Mouse (Mus musculus) hindbrain, embryonic 12.5 days (tissue): ENCODE results near the gene Ppm1a. TPM values are rescaled to one million over a fixed set of nuclear protein-coding genes. Genes with fewer than 3 reads are reported as not detected.

Experiments used
- ATAC-seq: fragments of 200-750 bp; cut with Nextera tagmentation; 2 replicates; pipeline ENCODE4 v1.8.0; 2017; ENCODE audit warnings: moderate TSS enrichment; ENCODE audit not compliant: low FRiP score
- H3K27ac ChIP-seq: fragments of 300-500 bp; sonication (generic); 2 replicates; pipeline ENCODE4 v1.5.1; 2016; ENCODE audit warnings: mild to moderate bottlenecking
- H3K27me3 ChIP-seq: fragments of 300-500 bp; sonication (generic); 2 replicates; pipeline ENCODE4 v1.6.1; 2016; ENCODE audit warnings: mild to moderate bottlenecking
- H3K36me3 ChIP-seq: fragments of 300-500 bp; sonication (generic); 2 replicates; pipeline ENCODE4 v1.6.1; 2016; ENCODE audit warnings: mild to moderate bottlenecking
- H3K4me1 ChIP-seq: fragments of 300-500 bp; sonication (generic); 2 replicates; pipeline ENCODE4 v1.6.1; 2016
- H3K4me2 ChIP-seq: fragments of 300-500 bp; sonication (generic); replicated peaks from 2 replicates; pipeline ENCODE4 v1.6.1; 2016; ENCODE audit warnings: mild to moderate bottlenecking
- H3K4me3 ChIP-seq: fragments of 300-500 bp; sonication (generic); 2 replicates; pipeline ENCODE4 v1.5.1; 2016; ENCODE audit warnings: mild to moderate bottlenecking
- H3K9ac ChIP-seq: fragments of 300-500 bp; sonication (generic); 2 replicates; pipeline ENCODE4 v1.6.1; 2016; ENCODE audit warnings: mild to moderate bottlenecking, moderate library complexity
- H3K9me3 ChIP-seq: fragments of 300-500 bp; sonication (generic); replicated peaks from 2 replicates; pipeline ENCODE4 v1.6.1; 2016; ENCODE audit warnings: mild to moderate bottlenecking
- WGBS: fragments of 180-500 bp; shearing (Covaris S2); methylation state at CpG from one replicate; pipeline ENCODE4 v1.1.7; 2016; 5-methylcytosine and 5-hydroxymethylcytosine counted together
- polyA plus RNA-seq: library from polyadenylated mRNA; unstranded; fragments of >200 nt; fragmentation: Nextera tagmentation; extraction: Ambion mirVana; gene quantifications from 2 replicates; pipeline ENCODE4 v1.2.1, GENCODE M21; 2016

The Ppm1a gene
- polyA plus RNA-seq, 1 experiment from 2014 or later: 88.2 TPM

DNA sequence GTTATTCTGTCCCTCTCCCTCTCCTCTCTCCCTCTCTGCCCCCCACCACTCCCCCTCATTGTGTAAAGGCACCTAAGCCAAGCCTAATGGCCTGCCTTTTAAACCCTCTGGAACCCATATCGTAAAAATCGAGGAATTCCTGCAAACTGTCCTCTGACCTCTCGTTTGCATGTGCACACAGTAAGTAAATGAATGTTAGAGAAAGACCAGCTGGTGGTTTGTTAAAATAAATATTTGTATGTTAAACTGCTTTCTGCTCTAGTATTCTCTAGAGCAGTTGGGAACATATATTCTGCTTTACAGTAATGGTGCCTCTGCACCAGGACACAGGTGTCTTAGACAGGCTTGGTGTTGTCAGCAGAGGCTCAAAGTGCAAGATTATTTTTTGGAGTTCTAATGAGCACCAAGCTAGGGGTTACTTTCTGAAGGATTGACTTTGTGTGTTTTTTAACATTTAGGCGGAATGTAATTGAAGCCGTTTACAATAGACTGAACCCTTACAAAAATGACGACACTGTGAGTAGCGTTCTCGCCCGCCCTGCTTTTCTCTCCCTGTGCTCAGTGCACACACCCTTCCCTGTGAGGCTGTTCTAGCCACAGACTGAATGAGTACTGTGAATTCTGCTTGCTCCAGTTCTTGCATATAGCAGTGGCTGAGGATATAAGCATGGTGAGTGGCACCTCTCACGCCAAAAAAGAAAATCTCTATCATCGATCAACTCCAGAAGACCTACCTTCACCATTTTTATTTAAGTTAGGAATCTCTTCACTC is 35.3 kb downstream of the Ppm1a start:
- 93% methylated on average over 11 of the region's 11 CpGs for WGBS
- ATAC-seq: no peak
- H3K36me3 ChIP-seq: peaks cover 26% of the 10 kb centered on the region
- H3K27ac ChIP-seq: no peak overlapping the region
- no peak overlapping the region for H3K4me3 ChIP-seq
- no peaks in the 10 kb centered on the region for H3K27me3 ChIP-seq
- H3K9me3 ChIP-seq: no peaks in the 10 kb centered on the region
- H3K4me2 ChIP-seq: no peak overlapping the region
- no peaks in the 10 kb centered on the region for H3K4me1 ChIP-seq
- no peak overlapping the region for H3K9ac ChIP-seq

DNA sequence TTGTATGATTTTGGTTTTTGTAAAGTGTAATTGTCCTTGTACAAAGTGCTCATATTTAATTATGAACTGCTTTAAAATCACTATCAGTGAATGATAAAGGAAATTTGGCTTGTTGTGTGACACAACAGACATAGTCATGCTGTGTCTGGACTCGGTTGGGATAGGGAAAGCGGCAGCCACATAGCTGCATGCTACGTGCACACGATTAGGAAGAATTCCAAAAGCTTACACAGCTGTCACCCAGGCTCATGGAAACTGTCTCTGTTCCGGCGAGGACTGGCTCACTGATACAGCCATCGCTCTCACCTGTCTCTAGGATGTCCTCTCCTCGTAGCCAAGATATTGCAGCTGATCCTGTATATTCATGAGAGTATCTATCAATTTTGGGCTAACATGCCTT is 36.7 kb downstream of the Ppm1a start:
- Histone ChIP-seq H3K27me3 (no peaks in the 10 kb centered on the region), H3K4me2 (no peak overlapping the region), H3K9ac (no peak overlapping the region), H3K9me3 (no peaks in the 10 kb centered on the region), H3K36me3 (peaks cover 23% of the 10 kb centered on the region), H3K4me1 (no peaks in the 10 kb centered on the region), H3K4me3 (no peak overlapping the region), H3K27ac (no peak overlapping the region)
- WGBS: 94% methylated on average over 8 of the region's 8 CpGs
- ATAC-seq: no peak

DNA sequence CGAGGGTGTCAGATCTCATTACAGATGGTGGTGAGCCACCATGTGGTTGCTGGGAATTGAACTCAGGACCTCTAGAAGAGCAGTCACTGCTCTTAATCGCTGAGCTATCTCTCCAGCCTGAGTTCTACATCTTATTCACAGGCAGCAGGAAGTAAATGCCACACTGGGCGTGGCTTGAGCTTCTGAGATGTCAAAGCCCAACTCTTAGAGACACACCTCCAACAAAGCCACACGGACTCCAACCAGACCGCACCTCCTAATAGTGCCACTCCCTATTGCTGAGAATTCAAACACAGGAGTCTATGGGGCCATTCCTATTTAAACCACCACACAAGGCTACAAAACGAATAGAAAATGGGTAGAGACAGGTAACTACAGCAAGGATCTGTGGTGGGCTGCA is 52.5 kb downstream of the Ppm1a start:
- Histone ChIP-seq H3K4me3 (no peak overlapping the region), H3K4me2 (no peak overlapping the region), H3K27me3 (no peaks in the 10 kb centered on the region), H3K36me3 (no peaks in the 10 kb centered on the region), H3K9ac (no peak overlapping the region), H3K9me3 (no peaks in the 10 kb centered on the region), H3K27ac (no peak overlapping the region), H3K4me1 (0 out of 2 replicates have a peak, but pooled peaks cover 5% of the 10 kb centered on the region)
- ATAC-seq: no peak
- WGBS: 85% methylated on average over 6 of the region's 6 CpGs

DNA sequence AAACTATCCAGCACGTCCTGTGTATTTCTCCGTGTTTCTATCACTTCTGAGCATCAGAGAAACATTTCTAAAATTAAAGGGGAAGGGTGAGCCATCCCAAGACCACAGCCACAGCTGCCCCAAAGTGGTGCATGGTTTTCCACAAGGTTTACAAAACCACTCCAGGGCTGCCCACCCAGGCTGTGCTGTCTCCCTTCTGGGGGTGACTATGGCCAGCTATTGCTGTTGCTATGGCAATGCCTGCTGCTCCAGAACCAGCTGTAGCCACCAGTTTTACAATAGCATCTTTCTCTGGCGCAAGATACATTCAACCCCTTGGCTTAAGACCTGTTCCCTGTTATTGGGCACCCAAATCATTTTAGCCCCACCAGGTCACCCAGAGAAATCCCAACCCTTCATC is 54.3 kb downstream of the Ppm1a start:
- H3K9ac ChIP-seq: no peak overlapping the region
- 0 out of 2 replicates have a peak, but pooled peaks cover 5% of the 10 kb centered on the region for H3K4me1 ChIP-seq
- ATAC-seq: no peak
- H3K4me2 ChIP-seq: no peak overlapping the region
- no peaks in the 10 kb centered on the region for H3K9me3 ChIP-seq
- H3K27ac ChIP-seq: no peak overlapping the region
- WGBS: 67% methylated on average over 3 of the region's 3 CpGs
- H3K27me3 ChIP-seq: no peaks in the 10 kb centered on the region
- no peak overlapping the region for H3K4me3 ChIP-seq
- no peaks in the 10 kb centered on the region for H3K36me3 ChIP-seq

DNA sequence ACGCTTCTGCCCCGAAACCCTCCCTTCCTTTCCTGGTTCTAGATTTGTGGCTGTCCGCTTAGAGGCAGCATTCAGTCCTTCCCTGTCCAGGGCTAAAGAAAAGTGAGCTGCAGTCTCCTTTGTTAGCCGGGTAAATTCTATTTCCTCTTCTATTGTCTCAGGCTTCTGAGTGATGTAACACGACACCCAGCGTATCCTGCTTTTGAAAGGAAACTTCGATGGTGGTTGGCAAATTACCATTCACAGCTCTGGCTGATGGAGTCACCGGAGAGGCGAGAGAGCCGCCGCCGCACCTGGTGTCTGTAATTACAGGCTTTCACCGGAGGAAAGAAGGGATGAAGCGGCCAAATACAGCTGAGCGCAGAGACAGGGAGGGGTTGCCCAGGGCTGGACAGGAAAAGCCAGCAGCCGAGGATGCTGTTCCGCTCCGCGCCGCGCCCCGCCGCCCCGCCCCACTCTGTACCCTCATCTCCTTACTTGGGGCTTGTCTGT is 63.7 kb downstream of the Ppm1a start:
- Histone ChIP-seq H3K36me3 (no peaks in the 10 kb centered on the region), H3K4me1 (0 out of 2 replicates have a peak, but pooled peaks cover 5% of the 10 kb centered on the region), H3K4me2 (peak overlapping the region; percentile 69), H3K27ac (peak overlapping the region; percentile 76), H3K4me3 (peak overlapping the region; percentile 39), H3K27me3 (peaks cover 28% of the 10 kb centered on the region), H3K9me3 (no peaks in the 10 kb centered on the region), H3K9ac (peak overlapping the region; percentile 61)
- peak; percentile 95 for ATAC-seq
- WGBS: 3% methylated on average over 24 of the region's 24 CpGs

- peaks cover 28% of the 10 kb centered on the region for H3K27me3 ChIP-seq
- H3K9me3 ChIP-seq: no peaks in the 10 kb centered on the region
- 41% methylated on average over 6 of the region's 6 CpGs for WGBS
- peak overlapping the region; percentile 69 for H3K4me2 ChIP-seq
- peak overlapping the region; percentile 76 for H3K27ac ChIP-seq
- peak overlapping the region; percentile 61 for H3K9ac ChIP-seq
- no peak for ATAC-seq
- H3K4me1 ChIP-seq: 0 out of 2 replicates have a peak, but pooled peaks cover 5% of the 10 kb centered on the region
- H3K4me3 ChIP-seq: peak overlapping the region; percentile 39
- H3K36me3 ChIP-seq: no peaks in the 10 kb centered on the region
These were observed 64.3 kb downstream of the Ppm1a start for GRCm38 (mm10) chr12:72821589-72821988.

- Histone ChIP-seq H3K27me3 (peaks cover 52% of the 10 kb centered on the region), H3K9me3 (no peaks in the 10 kb centered on the region), H3K9ac (no peak overlapping the region), H3K27ac (no peak overlapping the region), H3K4me1 (0 out of 2 replicates have a peak, but pooled peaks cover 5% of the 10 kb centered on the region), H3K36me3 (no peaks in the 10 kb centered on the region), H3K4me3 (no peak overlapping the region), H3K4me2 (no peak overlapping the region)
- WGBS: 53% methylated on average over 5 of the region's 5 CpGs
- ATAC-seq: no peak
These were observed 68.4 kb downstream of the Ppm1a start for GRCm38 (mm10) chr12:72825656-72826055.

DNA sequence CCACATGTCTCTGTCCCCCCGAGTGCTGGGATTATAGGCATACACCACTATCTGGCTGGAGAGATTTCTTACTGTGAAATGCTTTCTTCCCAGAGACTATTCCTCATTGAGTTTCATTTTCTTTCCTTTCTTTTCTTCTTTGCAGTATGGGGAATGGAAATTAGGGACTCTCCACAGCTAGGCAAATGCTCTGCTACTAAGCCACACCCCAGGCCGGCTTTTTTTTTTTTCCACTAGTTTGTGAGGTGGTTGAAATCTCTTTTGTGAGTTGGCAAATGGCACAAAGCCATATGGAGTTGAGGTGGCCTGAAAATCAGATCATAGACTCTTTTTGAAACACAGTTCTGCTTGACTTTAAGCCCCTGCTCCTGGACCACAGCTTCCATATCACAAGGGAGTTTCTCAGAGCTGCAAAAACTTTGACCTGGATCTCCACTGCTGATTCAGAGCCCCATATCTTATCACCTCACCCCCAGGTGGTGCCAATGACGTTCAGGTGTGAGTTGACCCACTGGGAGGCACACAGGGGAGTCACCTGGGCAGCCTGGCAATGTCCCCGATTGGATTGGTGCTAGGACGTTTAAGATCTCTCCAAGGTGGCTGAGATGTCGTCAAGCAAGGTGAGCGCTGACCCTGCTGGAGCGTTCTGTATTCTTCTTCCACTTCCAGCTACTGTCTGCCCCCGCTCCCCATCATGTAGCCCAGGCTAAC is 71.7 kb downstream of the Ppm1a start:
- no peak overlapping the region for H3K4me2 ChIP-seq
- no peak overlapping the region for H3K4me3 ChIP-seq
- no peak overlapping the region for H3K27ac ChIP-seq
- H3K36me3 ChIP-seq: no peaks in the 10 kb centered on the region
- no peaks in the 10 kb centered on the region for H3K9me3 ChIP-seq
- peaks cover 54% of the 10 kb centered on the region for H3K27me3 ChIP-seq
- H3K9ac ChIP-seq: no peak overlapping the region
- ATAC-seq: no peak
- H3K4me1 ChIP-seq: peaks cover 7% of the 10 kb centered on the region
- 78% methylated on average over 9 of the region's 9 CpGs for WGBS

DNA sequence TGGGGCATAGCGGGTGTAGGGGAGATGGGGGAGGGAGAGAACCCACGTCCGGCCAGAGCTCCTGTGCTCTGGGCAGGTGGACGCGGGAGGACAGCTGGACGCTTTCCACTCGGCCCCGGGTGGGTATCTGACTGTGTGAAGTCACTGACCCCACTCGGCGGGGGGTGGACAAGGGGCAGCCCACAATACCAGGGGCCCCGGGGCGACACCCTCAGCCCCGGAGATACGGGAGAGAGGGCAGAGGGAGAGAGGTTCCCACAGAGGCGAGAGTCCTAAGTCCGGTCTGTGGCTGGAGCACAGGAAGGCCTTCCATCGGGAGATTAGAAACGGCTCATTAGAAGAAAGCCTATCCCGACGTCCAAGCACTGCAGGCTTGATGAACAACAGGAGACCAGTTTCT is 72.5 kb downstream of the Ppm1a start:
- Histone ChIP-seq H3K27me3 (peaks cover 62% of the 10 kb centered on the region), H3K4me1 (peaks cover 7% of the 10 kb centered on the region), H3K4me3 (no peak overlapping the region), H3K9me3 (no peaks in the 10 kb centered on the region), H3K9ac (no peak overlapping the region), H3K27ac (no peak overlapping the region), H3K4me2 (no peak overlapping the region), H3K36me3 (no peaks in the 10 kb centered on the region)
- WGBS: 62% methylated on average over 20 of the region's 20 CpGs
- ATAC-seq: no peak

DNA sequence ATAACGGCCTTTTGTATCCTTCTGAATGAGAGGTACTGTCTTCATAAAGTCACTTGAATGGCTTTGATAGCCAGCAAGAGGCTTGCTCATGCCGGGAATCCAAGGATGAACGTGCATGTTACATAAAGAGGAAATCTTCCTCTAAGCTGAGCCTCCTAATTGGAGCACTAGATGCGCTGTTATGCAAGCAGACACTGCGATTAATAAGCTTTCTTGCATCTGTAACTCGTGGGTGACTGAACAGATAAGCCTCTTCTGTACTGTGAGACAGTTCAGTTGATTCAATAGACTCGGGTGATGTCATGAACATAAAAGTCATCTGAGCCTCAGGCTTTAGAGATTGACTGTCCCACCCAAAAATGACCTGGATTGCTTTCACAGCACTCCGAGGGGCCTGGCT is 73.1 kb downstream of the Ppm1a start:
- Histone ChIP-seq H3K27ac (no peak overlapping the region), H3K4me3 (no peak overlapping the region), H3K4me2 (no peak overlapping the region), H3K9me3 (no peaks in the 10 kb centered on the region), H3K27me3 (peaks cover 65% of the 10 kb centered on the region), H3K36me3 (no peaks in the 10 kb centered on the region), H3K9ac (no peak overlapping the region), H3K4me1 (peaks cover 7% of the 10 kb centered on the region)
- ATAC-seq: no peak
- WGBS: 74% methylated on average over 8 of the region's 8 CpGs

DNA sequence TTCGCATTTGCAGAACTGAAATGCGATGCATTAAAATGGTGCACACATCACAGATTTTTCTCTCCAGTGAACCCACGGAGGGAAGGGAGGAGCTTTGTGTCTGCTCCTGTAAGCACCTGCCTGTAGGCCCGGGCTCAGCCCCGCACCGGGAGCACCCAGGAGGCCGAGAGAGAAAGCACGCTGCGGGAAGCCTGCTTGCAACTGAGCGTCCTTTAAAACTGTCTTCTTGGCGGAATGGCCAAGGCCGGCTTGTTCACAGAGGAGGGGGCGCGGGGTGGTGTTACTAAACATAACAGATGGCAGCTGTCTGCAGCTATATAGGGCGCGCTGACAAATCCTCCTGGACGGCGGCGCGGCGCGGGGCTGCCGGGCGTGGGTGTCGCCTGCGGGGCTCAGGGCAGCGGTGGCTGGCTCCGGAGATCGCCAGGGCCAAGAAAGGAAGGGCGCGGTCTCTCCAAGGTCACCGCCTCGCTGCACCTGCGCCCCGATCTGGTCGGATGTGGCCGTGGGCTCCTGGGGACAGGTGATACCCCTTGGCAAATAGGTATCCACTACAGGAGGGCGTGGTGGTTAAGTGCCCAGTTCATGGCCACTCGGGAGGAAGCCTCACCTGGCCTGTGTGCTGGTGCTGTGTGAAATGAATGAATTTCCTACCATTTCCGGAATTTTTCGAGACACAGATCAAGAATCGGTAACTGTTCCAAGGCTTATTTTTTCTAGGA is 74.6 kb downstream of the Ppm1a start:
- whole genome bisulfite sequencing: 7% methylated on average over 42 of the region's 42 CpGs
- peak; percentile 80 for ATAC-seq
- no peaks in the 10 kb centered on the region for H3K9me3 ChIP-seq
- peaks cover 7% of the 10 kb centered on the region for H3K4me1 ChIP-seq
- no peaks in the 10 kb centered on the region for H3K36me3 ChIP-seq
- peak overlapping the region; percentile 54 for H3K4me2 ChIP-seq
- H3K27ac ChIP-seq: 0 out of 2 replicates have a peak overlapping the region, but pooled peaks have one; percentile 1
- peak overlapping the region; percentile 33 for H3K4me3 ChIP-seq
- H3K9ac ChIP-seq: peak overlapping the region; percentile 2
- H3K27me3 ChIP-seq: peaks cover 66% of the 10 kb centered on the region
